Mouse (Mus musculus): ENCODE results near the gene Upb1.

The Upb1 gene

DNA sequence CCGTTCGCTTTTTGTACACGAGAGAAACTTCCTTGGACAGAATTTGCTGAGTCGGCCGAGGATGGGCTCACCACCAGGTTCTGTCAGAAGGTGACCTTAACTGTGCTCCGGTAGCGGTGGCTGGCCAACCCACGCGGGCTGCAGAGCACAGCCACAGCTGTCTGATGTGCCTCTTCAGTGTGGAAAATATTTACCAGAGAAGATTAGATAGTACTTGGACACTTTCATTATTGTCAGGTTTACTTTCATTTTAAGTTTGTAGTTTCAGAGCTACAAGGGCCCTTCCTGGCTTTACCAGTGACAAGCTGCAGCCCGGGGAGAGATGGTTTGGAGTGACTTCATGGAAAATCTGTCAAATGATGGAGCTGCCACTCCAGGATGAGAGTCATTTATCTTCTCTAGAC is 23.6 kb downstream of the Upb1 start:
- DNase-seq (ENCODE audit: low spot score in 2 of 2), result no peak

DNA sequence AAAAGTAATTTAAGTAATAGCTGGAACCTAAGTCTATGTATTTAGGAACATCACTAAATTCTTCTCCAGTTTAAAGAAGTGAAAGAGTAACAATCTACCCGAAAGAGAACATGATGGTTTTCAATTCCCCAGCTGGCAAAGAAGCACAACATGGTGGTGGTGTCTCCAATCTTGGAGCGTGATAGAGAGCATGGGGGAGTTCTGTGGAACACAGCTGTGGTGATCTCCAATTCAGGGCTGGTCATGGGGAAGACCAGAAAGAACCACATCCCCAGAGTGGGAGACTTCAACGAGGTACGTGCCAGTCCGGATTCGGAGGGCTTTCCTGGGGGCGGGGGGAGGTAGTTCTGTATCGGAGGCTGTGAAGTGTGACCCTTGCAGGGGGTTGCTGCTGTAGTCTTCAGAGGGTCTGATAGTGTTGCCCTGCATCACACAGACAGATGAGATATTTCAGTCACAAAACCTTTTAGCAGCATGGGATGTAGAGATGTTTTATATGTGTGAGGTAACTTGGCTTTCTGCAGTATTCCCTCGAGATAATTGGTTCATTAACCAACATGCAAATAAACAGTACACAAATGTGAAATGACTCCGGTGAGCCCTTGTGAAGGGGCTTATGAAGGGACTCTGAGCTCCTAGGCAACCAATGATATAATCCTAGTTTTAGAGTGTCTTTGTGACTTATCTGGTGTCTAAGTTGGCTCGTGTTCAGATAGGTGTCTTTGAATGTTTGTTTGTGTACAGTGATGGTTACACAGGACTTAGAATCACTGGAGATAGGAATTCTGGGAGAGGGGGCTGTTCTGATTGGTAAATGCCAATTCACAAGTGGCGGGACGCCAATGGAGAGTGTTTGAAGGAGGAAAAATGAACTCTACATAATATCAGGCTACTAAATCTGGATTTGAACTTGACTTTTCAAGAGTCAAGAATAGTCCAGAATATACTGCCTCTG is 27.4 kb downstream of the Upb1 start:
- no peak for DNase-seq (ENCODE audit: low spot score in 2 of 2)

DNA sequence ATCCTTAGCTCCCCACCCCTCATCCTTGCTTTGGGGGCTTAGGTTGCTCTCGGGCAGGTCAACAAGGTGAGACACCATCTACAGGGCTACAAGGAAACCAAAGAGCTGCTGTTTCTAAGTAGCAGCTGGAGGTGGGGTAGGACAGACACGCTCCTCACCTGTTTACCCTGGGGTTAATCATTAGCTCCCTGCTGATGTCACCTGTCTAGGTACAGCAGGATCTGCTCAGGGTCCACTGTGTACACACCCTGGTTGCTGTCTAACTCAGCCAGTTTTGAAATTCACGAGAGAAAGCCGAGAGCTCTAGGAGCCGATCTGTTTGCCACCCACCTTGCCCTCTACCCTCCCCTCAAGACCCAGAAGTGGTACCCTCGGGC is 28.1 kb downstream of the Upb1 start:
- DNase-seq (ENCODE audit: low spot score in 2 of 2), result no peak

DNA sequence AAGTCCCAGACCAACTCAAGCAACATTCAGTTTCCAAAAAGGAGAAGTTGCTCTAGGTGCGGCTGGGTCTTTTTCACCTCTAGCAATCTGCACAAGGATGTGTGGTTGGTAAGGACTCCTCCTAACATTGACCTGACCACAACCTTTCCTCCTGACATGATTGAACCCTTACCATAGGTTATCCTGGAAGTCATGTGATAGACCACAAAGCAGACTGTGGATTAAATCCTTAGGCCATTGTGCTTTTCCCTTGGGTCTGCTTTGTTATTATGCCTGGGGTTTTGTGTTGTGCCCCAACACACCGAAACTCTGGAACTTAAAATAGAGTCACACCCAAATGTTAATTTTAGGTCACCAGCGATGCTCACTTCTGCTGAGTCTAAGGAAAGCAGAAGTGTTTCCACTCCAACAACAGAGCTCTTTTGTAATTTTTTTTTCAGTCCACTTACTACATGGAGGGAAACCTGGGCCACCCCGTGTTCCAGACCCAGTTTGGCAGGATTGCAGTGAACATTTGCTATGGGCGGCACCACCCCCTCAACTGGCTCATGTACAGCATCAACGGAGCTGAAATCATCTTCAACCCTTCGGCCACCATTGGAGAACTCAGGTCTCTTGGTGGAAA is 28.7 kb downstream of the Upb1 start:
- no peak for DNase-seq (ENCODE audit: low spot score in 2 of 2)

DNA sequence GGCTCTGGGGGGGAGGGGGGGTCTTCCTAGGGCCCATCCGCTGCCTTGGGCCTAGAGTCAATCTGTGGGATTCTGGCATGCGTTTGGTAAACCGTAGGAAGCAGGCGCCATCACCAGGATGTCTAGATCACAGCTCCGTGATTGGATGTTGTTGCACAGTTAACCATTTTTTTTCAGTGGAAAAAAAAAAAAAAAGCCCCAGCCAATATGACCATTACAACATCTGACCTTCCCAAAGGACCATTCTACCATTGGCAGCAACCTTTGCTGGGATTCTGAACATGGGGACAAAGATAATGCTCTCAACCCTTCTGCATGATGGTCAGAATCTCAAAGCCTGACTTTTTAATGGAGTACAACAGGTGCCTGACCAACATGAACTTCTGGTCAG is 29.2 kb downstream of the Upb1 start:
- no peak for DNase-seq (ENCODE audit: low spot score in 2 of 2)

DNA sequence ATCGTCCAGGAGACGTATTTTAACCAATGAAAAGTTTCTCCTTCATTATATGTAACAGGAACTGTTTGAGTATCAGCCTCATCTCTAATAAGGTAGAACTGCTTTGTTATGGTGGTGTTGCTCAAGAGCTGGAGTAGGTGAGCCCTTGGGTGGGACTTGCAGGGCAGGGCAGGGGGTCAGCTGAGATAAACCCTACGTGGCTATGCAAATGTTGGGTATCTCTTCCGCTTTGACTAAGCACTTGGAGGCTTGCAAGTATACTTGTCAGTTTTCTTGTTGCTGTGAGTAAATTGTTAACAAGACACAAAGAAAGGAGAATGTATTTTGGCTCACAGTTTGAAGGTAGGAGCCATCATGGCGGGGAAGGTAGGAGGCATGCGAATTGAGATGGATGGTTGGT is 29.7 kb downstream of the Upb1 start:
- DNase-seq (ENCODE audit: low spot score in 2 of 2), result no peak

DNA sequence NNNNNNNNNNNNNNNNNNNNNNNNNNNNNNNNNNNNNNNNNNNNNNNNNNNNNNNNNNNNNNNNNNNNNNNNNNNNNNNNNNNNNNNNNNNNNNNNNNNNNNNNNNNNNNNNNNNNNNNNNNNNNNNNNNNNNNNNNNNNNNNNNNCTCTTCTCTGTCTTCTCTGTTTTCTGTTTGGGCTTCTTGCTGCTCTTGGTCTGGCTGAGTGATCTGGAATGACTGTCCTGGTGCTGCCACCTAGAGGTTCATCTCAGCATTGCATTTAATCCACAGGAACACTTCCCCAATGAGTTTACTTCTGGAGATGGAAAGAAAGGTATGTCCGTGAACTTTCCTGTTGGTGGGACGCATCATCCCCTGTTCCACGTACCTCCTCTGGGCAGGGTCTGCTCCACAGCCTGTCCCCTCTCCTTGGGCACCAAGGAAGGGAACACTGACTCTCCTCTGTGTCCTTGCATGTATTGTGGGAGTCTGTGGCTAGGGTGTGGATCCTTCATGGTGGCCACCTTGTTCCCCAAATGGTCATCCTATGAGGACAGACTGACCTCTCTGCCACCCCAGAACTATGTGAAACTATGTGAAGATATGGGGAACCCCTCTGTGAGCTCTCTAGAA is 35.8 kb downstream of the Upb1 start:
- DNase-seq (ENCODE audit: low spot score in 2 of 2), result peak; percentile 54 to 87

DNA sequence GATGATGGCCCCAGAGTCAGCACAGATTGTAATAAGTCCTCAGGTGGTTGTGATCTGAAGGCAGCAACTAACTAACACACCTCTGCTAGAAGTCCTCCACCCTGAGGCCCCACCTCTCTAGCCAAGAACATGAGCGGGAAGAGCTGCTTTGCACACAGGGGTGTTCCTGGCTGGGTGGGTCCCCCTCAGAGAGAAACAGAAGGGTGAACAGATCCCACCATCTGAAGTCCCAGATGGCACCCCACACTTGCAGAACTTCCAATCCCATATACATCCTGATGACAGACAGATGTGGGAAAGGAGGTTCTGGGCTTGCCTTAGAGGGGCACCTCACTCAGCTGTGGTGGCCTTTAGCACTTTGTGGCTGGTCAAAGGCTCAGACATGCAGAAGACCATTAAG is 36.4 kb downstream of the Upb1 start:
- no peak for DNase-seq (ENCODE audit: low spot score in 2 of 2)

DNA sequence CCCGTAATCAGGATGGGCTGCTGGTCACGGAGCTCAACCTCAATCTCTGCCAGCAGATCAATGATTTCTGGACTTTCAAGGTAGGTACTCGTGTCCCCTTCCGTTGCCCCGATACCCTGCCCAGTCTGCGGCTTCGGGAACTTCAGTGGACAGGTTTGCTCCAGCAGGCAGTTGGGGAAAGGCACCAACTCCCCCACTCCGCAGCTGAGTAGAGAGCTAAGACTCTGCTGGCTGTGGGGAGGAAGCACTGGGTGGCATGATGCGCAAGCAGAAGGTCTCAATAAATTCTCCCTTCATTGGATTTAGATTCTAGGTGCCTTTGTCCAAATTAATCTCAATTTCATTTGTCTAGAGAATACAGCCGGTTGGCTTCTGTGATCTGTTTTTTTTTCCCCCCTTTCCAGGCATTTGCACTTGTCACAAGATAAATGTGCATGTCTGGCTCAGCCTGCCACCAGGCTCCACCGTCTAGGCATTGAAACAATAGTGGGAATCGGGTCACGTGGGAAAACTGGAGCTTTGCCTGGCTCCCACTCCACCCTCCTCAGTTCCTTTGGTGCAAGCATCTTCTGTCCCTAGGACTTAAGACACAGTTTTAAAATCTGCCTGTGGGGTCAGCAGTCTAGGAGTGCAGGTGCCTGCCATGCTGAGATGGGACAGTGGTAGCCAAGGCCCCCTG is 37.4 kb downstream of the Upb1 start:
- peak in 1 of 2 experiments; percentile 58 for DNase-seq (ENCODE audit: low spot score in 2 of 2)

DNA sequence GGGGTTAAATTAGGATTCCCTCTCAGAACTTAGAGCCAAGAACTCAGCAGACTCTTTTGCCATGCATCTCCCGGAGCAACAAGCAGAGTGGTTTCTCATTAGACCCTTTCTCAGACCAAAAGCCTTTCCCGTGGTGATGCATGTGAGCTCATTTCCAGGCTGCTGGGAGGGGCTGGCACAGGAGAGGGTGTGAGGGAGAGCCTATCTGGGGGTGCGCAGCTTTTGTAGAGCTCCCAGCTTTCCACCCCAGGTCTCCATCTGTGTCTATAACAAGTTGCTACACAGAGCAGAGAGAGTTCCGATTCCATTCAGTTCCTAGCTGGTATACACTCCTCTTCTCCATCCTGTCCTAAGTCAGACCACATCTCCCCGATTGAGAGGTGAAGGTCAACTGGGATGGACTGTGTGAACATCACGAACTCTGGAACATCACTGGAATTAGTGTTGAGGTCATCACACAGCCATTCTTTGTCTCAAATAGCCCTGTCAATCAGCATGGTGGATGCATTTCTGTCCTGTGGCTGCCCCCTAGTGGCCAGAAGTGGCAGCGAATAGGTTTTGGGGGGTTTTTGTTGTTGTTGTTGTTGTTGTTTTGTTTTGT is 38.4 kb downstream of the Upb1 start:
- peak in 1 of 2 experiments; percentile 41 for DNase-seq (ENCODE audit: low spot score in 2 of 2)

DNA sequence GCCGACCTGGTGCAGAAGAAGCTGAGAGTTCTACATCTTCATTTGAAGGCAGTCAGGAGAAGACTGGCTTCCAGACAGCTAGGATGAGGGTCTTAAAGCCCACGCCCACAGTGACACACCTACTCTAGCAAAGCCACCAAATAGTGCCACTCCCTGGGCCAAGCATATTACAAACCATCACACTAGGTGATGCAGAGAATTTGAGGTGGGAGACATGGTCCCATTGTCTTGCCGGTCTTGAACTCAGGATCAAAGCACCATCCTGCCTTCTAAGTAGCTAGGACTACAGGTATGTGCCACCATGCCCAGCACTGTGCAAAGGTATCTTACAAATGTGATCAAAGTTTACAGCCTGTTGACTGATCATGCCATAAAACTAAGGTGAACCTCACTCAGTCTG is 39.8 kb downstream of the Upb1 start:
- no peak for DNase-seq (ENCODE audit: low spot score in 2 of 2)

DNA sequence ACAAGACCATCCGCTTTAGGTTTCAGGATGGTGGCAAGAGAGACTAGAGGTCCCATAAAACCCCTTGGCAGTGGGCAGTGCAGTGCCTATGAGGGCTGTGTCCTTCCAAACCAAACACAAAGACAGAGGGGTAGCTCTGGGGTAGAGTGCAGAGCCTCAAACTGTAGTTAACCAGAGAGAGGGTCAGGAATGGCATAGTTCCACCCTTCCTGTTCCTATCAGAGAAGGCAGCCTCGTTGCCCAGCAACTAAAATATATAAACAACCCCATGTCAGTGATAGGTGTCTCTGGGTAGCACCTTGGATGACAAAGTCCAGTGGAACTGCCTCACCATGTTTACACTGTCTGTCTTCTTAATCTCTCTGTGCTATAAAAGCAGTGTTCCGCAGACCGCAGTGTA is 40.9 kb downstream of the Upb1 start:
- DNase-seq (ENCODE audit: low spot score in 2 of 2), result no peak

DNA sequence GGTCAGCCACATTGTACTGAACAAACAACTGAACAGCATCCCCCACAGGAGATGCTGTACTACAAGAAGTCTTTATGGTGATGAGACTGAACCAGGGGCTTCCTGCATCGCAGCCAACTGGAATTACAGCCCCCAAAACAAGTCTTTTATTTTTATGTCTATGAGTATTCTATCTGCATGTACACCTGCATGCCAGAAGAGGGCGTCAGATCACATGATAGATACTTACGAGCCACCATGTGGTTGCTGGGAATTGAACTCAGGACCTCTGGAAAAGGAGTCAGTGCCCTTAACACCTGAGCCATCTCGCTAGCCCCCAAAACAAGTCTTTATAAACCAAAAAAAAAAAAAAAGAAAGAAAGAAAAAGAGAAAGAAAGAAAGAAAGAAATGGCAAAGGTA is 42.1 kb downstream of the Upb1 start:
- no peak for DNase-seq (ENCODE audit: low spot score in 2 of 2)

DNA sequence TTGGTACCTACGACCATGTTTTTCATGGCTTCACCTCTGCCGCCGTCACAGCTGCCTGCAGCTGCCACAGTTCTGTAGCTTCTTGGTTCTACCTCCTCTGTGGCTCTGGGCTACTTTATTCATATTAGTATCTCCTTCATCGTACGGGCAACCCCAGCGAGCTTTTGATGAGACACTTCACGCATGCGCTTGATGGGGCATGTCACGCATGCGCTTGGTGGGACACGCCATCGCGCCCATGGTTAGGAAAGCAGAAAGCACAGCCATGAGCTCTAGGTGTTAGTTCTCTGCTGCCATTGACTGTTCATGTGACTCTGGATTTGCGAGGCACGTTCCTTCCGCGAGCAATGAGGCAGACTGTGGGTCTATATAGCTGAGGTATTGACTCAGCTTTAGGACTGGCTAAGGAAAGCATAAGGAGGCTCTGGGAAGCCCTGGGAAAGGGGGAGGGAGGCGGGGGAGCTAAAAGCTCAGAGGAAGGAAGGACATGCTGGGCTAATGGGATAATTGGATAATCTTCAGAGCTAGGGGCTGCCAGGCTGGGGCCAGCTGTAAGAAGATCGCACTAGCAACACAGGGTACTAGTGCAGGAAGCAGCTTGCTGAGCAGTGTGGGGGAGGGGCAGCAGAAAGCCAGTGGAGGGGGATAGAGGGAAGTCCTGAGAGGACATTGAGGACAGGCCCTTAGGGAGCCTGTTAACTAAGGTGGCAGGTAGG is 43.4 kb downstream of the Upb1 start:
- no peak for DNase-seq (ENCODE audit: low spot score in 2 of 2)

DNA sequence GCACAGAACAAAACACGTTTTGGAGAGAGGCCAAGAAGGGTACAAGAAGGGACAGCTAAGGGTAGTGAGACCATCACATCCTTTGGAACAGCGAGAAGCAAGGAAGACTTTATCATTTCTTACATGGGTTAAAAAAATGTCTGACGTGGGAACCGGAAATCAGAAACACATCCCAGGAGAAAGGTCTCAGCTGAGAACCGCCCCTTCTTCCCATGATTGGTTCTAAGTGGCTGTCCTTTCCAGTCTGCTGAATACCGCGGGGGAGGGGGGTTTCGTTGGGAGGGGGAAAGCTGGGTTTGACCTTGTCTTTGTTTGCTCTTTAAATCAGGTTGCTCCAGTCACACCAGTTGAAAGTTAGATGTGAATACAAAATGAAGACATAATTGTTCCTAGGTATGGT is 44.1 kb downstream of the Upb1 start:
- DNase-seq (ENCODE audit: low spot score in 2 of 2), result no peak

DNA sequence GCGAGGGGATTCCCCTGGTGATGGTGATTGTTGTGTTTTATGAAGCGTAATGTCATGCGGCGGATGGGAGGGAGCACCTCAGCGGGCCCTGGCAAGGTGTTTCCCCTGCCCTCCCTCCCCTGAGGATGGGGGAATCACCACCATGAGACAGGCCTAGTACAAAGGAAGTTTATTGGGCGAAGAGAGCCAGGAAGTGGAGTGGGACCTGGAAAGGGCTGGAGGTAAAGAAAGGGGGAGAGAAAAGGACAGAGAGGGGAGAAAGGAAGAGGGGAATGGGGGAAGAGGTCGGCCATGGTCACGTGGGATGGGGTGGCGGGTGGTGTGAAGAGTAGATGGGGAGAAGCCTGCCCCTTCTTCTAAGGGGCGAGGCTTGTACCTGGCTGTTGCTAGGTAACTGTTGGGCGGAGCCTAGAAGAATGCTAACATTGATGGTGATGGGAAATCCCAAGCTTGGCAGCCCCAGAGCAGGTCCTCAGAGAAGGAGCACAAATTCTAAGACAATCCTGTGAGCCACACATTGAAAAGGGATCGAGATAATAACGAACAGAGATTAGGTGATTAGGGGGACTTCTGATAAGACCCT is 45.7 kb downstream of the Upb1 start:
- peak in 1 of 2 experiments; percentile 48 for DNase-seq (ENCODE audit: low spot score in 2 of 2)

DNA sequence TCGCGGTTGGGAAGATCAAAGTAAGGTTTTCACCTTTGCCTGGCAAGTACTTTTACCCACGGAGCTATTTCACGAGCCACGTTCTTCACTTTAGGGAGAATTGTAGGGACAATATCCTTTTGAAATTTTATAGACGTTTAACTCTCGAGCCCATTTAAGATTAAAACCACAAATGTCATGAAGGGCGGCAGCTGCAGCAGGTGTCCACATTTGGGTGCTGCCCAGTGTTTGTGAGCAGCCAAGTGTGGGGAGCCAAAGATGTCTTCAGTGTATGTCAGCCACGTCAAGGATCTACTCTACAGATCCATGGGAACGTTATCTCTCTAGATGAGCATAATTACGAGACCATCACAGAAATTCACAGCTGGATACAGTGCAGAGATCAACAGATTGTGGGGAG is 46.6 kb downstream of the Upb1 start:
- no peak for DNase-seq (ENCODE audit: low spot score in 2 of 2)

DNA sequence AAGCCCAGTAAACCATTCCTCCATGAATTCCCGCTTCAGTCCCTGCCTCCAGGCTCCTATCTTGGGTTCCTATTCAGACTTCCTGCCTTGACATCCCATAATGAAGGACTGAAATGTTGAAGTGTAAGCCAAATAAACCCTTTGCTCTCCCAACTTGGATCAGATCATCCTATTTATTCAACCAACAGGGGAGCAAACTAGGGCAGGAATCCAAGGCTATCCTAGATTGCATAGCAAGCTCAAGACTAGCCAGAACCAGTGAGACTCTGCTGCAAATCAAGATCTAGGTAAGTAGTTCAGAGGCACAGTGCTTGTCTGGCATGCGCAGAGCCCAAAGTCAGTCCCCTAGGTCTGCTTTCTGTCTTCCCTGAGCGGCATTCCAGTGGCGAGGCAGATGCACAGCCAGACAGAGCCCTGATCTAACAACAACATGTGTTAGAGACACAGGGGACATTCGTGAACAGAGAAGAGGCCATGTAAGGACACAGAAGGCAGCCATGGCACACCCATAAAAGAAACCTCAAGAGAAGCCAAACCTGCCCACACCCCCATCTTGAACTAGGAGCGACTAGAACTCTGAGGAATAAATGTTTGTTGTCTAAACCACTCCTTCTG is 48.0 kb downstream of the Upb1 start:
- peak in 1 of 2 experiments; percentile 42 for DNase-seq (ENCODE audit: low spot score in 2 of 2)

DNA sequence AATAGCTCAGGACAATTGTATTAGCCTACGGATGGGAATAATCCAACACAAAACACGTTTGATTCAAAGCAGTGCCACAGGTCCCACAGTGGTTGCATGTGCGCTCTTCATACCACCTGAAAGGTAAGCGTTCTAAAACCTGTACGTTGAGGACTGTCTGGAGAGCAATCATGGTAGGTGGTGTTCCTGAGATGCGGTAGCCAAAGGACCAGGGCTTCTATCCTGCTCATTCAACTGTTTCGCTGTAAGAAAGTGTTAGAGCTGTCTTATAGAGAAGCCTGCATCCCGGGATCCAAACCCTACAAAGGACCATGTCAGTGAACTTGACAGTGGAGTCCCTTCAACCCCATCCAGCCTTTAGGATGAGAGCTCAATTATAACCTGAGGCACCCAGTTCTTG is 49.4 kb downstream of the Upb1 start:
- no peak for DNase-seq (ENCODE audit: low spot score in 2 of 2)

DNA sequence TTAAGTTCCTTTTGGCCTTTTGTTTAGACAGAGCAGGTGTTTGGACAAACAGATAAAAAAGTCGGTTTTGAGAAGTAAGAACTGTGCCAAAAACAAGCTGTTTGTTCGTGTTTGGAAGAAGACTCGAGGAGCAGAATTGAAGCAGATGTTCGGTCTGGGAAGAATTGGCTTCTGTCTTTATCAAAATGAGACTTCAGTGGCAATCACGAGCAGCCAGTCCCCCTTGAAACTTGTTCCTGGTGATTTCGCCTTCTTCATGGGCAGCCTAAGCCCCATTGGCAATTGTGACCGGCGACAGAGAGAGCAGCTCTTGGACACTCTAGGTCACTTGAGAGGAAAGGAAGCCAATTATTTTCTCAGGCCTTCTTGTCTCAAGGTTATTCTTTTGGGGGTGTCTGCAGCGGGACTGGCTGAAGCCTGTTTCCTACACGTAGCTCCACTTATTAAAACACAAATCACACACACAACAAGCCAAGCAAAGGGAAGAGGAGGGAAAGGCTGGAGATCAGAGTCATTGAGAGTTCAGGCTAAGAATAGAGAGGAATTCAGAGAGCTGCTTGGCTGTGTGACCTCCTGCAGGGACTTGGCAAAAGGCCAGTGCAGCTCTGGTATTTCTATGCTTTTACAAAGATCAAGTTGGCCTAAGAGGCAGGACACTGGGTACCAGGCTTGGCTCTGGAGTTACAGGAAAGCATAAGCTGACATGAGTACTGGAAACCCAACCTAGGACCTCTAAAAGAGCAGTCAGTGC is 50.3 kb downstream of the Upb1 start:
- peak; percentile 65 to 70 for DNase-seq (ENCODE audit: low spot score in 2 of 2)

Measured in heart, adult 9 months (tissue).